Mouse (Mus musculus): ENCODE measurements around the gene Hus1. TPM values are rescaled to one million over a fixed set of nuclear protein-coding genes. Genes with fewer than 3 reads are reported as not detected.

Gene Hus1
- total RNA-seq, 2 experiments from 2014 or later, result 10.1 to 10.2 TPM

GRCm38 (mm10) chr11:8983237-8983861 lies 27.6 kb downstream of the Hus1 start:
- peak; percentile 44 to 73 for DNase-seq (ENCODE audit: low spot score in 2 of 2)

GRCm38 (mm10) chr11:8978154-8978553 lies 32.8 kb downstream of the Hus1 start:
- DNase-seq (ENCODE audit: low spot score in 2 of 2), result no peak

GRCm38 (mm10) chr11:8973166-8973565 lies 37.8 kb downstream of the Hus1 start, which contains the start of gene Pkd1l1:
Pkd1l1 (minus strand) TSS chr11:8973266.
- no peak for DNase-seq (ENCODE audit: low spot score in 2 of 2)

DNA sequence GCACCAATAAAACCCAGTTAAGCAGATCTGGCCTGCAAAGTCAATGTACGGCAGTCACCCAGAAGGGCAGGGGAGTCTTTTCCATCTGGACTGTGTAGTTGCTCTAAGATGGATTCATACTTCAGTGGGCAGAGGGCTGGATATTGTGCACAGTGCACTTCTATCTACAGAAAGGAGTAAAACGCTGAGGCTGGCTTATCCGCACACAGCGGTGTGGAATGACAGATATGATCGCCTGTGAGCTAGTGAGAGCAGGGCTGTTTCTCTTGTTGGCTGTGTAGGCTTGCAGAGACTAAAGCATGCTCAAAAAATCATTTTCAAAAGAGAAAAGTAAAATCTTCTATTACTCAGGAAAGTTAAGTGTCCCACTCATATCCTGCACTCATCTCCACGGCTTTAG lies 38.9 kb downstream of the Hus1 start:
- DNase-seq (ENCODE audit: low spot score in 2 of 2), result no peak

- DNase-seq (ENCODE audit: low spot score in 2 of 2), result no peak
Observed at GRCm38 (mm10) chr11:8970509-8970908, 40.5 kb downstream of the Hus1 start.

DNA sequence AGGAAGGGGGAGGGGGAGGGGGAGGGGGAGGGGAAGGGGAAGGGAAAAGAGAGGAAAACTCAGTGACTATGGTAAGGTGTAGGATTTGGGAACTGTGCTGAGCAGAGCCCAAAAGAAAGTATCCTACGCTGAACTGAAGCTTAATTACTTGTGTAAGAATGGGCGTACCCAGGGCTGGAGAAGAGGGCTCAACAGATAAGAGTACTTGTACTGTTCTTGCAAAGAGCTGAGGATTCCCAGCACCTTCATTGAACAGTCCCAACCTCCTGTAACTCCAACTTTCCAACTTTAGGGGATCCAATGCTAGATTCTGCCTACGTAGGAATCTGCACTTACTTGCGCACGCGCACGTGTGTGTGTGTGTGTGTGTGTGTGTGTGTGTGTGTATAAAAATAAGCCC lies 42.9 kb downstream of the Hus1 start:
- DNase-seq (ENCODE audit: low spot score in 2 of 2), result no peak

GRCm38 (mm10) chr11:8958572-8958971 lies 52.4 kb downstream of the Hus1 start:
- DNase-seq (ENCODE audit: low spot score in 2 of 2), result no peak

- no peak for DNase-seq (ENCODE audit: low spot score in 2 of 2)
Observed at GRCm38 (mm10) chr11:8958108-8958507, 52.9 kb downstream of the Hus1 start.

GRCm38 (mm10) chr11:8957023-8957422 lies 54.0 kb downstream of the Hus1 start:
- DNase-seq (ENCODE audit: low spot score in 2 of 2), result no peak

- peak in 1 of 2 experiments; percentile 22 for DNase-seq (ENCODE audit: low spot score in 2 of 2)
Observed at GRCm38 (mm10) chr11:8955678-8956077, 55.3 kb downstream of the Hus1 start.

- no peak for DNase-seq (ENCODE audit: low spot score in 2 of 2)
Observed at GRCm38 (mm10) chr11:8949765-8950430, 61.1 kb downstream of the Hus1 start.

GRCm38 (mm10) chr11:8948871-8949270 lies 62.1 kb downstream of the Hus1 start:
- DNase-seq (ENCODE audit: low spot score in 2 of 2), result no peak

DNA sequence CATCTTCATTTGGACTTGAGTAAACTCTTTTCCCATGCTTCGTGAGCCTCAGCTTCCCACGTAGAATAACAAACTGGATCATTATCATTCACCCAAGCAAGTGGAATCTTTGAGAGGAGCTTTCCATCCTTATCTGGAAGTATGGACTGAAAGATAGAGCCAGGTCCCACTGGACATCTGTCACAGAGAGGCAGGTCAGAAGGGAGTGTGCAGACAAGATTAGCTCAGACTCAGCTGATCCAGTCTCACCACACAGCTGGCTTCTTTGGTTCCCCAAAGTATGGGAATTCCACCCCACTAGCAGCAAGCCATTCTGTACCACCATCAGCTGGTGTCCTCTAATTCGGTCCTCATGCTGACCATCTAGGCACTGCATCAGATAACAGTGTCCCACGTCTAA lies 66.9 kb downstream of the Hus1 start:
- DNase-seq (ENCODE audit: low spot score in 2 of 2), result no peak

Other genes starting within 250 kb of the Hus1 start
- gene Pkd1l1, start 37.9 kb downstream of the Hus1 start, total RNA-seq (2021), result not detected
- not detected for gene Gm11992, start 37.4 kb upstream of the Hus1 start, total RNA-seq (2021)
- gene Sun3, start 37.8 kb upstream of the Hus1 start, total RNA-seq (2021), result not detected
- 1 to 10 TPM; 7.5 TPM for gene Upp1, start 106.9 kb upstream of the Hus1 start, total RNA-seq (2021)
- gene Abca13, start 180.8 kb upstream of the Hus1 start, total RNA-seq (2021), result under 1 TPM in 1 of 2 experiments, not detected in 1; 0.03 TPM